Mouse (Mus musculus) brain, embryonic 14.5 days (tissue): ENCODE measurements around the gene Wnt3. TPM values are rescaled to one million over a fixed set of nuclear protein-coding genes. Genes with fewer than 3 reads are reported as not detected.

Experiments
- DNase-seq: peaks from one replicate; pipeline ENCODE4 v3.0.0-alpha.2; 2011; ENCODE audit warnings: low read depth
- CTCF ChIP-seq: fragments of 200-500 bp; IDR thresholded peaks from 2 replicates; pipeline ENCODE4 v1.5.1; 2012; ENCODE audit warnings: inconsistent platforms, mild to moderate bottlenecking, moderate library complexity, borderline replicate concordance; ENCODE audit not compliant: insufficient read depth, insufficient read length; ENCODE audit errors: extremely low read depth
- POLR2A ChIP-seq: fragments of 200-500 bp; IDR thresholded peaks from 2 replicates; pipeline ENCODE4 v1.6.1; 2012; ENCODE audit warnings: mild to moderate bottlenecking, inconsistent platforms, borderline replicate concordance; ENCODE audit not compliant: poor library complexity, insufficient read depth, insufficient read length, severe bottlenecking; ENCODE audit errors: extremely low read depth
- polyA plus RNA-seq: library from polyadenylated mRNA; depleted of rRNA; stranded (reverse); fragments of >200 nt; gene quantifications from 2 replicates; pipeline ENCODE4 v1.2.3, GENCODE M21; 2012; rRNA removed

The Wnt3 gene
- polyA plus RNA-seq, result 8.6 and 11.4 TPM in 2 replicates

GRCm38 (mm10) chr11:103773387-103774227 lies at the start of gene Wnt3:
Gene Wnt3 (plus strand): TSS chr11:103774150.
- no peak for TF ChIP-seq POLR2A
- no peak for TF ChIP-seq CTCF
- DNase-seq, result peak; percentile 81

- DNase-seq, result peak; percentile 60
- no peak for TF ChIP-seq CTCF
- TF ChIP-seq POLR2A, result no peak
Measured at GRCm38 (mm10) chr11:103724331-103724771, 49.6 kb upstream of the Wnt3 start.

GRCm38 (mm10) chr11:103729282-103729985 lies 44.5 kb upstream of the Wnt3 start:
- TF ChIP-seq CTCF (no peak), POLR2A (no peak)
- no peak for DNase-seq

- TF ChIP-seq POLR2A (no peak), CTCF (no peak)
- no peak for DNase-seq
Measured at GRCm38 (mm10) chr11:103731594-103731993, 42.4 kb upstream of the Wnt3 start.

GRCm38 (mm10) chr11:103732306-103732705 lies 41.6 kb upstream of the Wnt3 start:
- DNase-seq, result no peak
- no peak for TF ChIP-seq CTCF
- TF ChIP-seq POLR2A, result no peak

- TF ChIP-seq POLR2A, result no peak
- no peak for TF ChIP-seq CTCF
Measured at GRCm38 (mm10) chr11:103733069-103733468, 40.9 kb upstream of the Wnt3 start.

GRCm38 (mm10) chr11:103733961-103734360 lies 40.0 kb upstream of the Wnt3 start:
- peak; percentile 19 for DNase-seq

More at GRCm38 (mm10) chr11:103733069-103733468, 40.9 kb upstream of the Wnt3 start:
- DNase-seq, result no peak

GRCm38 (mm10) chr11:103734411-103735045 lies 39.4 kb upstream of the Wnt3 start:
- no peak for DNase-seq
- TF ChIP-seq CTCF (no peak), POLR2A (no peak)

More at GRCm38 (mm10) chr11:103733961-103734360, 40.0 kb upstream of the Wnt3 start:
- TF ChIP-seq POLR2A (no peak), CTCF (no peak)

GRCm38 (mm10) chr11:103735046-103735781 lies 38.7 kb upstream of the Wnt3 start:
- TF ChIP-seq CTCF (no peak), POLR2A (no peak)
- peak; percentile 55 for DNase-seq

GRCm38 (mm10) chr11:103749306-103750089 lies 24.5 kb upstream of the Wnt3 start, which contains the start of gene Wnt9b:
Gene Wnt9b (minus strand): TSS chr11:103749821.
- peak; percentile 39 for DNase-seq
- no peak for TF ChIP-seq POLR2A
- TF ChIP-seq CTCF, result no peak
